Mouse (Mus musculus): ENCODE results near the gene Ccn5.

Ccn5 gene

DNA sequence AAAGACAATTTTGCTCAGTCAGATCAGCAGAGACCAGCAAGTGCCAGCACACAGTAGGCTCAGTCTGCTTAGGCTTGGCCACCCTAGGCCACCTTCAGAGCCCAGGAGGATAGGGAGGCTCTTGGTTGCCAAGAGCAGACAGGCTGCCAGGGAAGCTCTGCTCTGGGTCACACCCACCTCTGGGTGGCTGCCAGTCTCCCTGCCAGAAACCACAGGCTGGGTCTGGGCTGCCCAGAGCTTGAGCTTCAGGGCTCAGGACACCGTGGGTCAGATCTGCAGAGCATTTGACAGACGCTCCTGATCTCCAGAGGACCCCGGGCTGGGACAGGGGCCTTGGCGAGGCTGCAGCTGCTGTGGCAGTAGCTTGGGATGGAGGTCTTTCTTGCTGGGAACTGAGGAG is at the start of gene Ccn5:
Ccn5 (plus strand) TSS at position 255 of the 400 bp plus-strand sequence.
- in situ Hi-C loops (cut with MboI, MseI) = loop anchor here in 1 of 2 experiments (5.0 kb wide), 1 partner anchor 53 kb away; no protein-coding TSS in a partner anchor

DNA sequence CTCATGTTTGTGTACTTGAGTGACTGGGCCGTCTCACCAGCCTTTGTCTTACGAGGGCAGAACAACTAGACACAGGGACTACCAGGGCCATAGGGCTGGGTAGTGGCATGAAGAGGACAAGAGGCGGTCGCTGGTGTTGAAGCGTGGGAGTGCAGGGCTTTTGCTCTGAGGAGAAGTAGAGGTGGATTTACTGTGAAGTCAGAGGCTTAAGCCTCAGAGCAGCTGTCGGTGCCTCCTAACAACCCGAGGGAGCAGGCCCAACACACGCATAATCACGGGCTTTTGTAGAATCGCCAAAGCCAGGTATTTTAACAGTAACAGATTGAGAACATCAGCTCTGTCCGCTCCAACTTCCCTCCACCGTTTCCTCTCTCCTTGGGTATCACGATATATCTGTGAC is 44.0 kb upstream of the Ccn5 start:
- in situ Hi-C loops (cut with MboI, MseI) = no loop called here

DNA sequence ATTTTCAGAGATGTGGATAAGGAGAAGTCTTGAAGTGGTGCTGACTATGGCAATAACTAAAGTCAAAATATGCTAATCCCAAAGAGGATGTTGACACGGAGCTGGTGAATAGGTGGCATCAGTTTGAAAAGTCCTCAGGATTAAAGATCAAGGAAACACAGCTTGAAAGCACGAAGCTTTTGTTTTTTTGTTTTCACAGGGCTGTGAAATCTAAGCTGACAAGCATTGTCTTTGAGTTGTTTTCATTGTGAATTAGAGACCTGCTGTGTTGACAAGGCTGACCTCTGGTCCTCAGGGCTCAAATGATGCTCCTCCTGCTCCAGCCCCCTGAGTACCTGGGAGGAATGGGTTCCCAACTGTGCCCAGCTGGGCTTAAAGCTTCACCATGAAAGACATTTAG is 43.6 kb upstream of the Ccn5 start:
- in situ Hi-C loops (cut with MboI, MseI) = no loop called here

- in situ Hi-C loops (cut with MboI, MseI) = no loop called here
Observed at GRCm38 (mm10) chr2:163778896-163779295, 41.8 kb upstream of the Ccn5 start.

DNA sequence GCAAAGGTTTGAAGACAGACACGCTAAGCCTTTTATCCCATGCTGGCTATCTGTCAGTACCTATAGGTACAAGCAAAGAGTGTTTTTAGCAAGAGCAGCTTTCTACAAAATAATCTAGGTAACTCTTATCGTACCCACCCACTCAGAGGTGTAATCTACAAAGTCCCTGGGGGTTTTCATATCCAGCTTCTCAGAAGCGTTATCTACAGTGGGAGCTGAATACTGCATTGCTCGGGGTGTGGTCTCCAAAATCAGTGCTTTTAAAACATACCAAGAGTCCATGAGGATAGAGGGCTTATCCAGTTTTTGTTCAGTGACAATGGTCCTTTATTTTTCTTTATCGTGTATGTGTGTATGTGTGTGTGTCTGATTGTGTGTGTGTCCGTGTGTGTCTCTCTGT is 37.3 kb upstream of the Ccn5 start:
- in situ Hi-C loops (cut with MboI, MseI) = no loop called here

DNA sequence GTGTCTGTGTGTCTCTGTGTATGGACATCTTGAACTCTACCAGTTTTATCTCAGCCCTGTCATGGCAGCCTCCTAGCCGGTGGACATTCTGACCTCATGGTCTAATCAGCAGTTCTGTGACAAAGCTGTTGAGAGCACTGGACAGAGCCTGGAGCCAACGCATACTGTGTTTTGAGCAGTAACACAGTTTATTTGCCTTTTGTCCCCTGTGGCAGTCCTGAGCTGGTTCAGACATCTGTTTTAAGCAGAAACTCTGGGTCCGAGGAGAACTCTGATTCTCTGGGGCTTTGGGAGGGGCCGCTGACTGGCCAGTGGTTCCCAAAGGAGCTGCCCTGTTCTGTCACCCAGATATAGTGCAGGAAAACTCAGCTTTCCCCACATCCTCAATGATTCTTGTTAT is 36.8 kb upstream of the Ccn5 start:
- in situ Hi-C loops (cut with MboI, MseI) = no loop called here

DNA sequence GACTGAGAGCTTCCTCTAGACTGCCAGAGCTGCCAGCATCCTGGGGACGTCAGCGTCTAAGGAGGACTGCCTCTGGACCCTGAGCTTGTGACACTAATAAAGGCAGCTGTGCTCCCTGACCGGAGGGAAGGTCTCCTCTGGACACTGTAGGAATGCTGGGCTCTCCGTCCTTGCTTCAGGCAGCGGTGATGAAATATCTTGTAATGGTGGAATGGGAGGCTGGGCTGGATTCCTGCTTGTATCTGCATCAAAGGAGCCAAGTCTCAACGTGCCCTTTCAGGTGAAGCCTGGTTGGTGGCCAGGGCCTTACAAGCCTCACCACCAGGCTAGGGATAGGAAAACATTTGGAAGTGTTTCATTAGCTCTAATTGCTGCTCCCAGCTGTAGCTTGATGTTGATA is 33.6 kb upstream of the Ccn5 start:
- in situ Hi-C loops (cut with MboI, MseI) = no loop called here

- in situ Hi-C loops (cut with MboI, MseI) = no loop called here
Observed at GRCm38 (mm10) chr2:163787709-163788108, 33.0 kb upstream of the Ccn5 start.

GRCm38 (mm10) chr2:163788484-163788883 is 32.2 kb upstream of the Ccn5 start:
- in situ Hi-C loops (cut with MboI, MseI) = no loop called here

- in situ Hi-C loops (cut with MboI, MseI) = no loop called here
Observed at GRCm38 (mm10) chr2:163798411-163798810, 22.2 kb upstream of the Ccn5 start.

- in situ Hi-C loops (cut with MboI, MseI) = no loop called here
Observed at GRCm38 (mm10) chr2:163800832-163801231, 19.8 kb upstream of the Ccn5 start.

DNA sequence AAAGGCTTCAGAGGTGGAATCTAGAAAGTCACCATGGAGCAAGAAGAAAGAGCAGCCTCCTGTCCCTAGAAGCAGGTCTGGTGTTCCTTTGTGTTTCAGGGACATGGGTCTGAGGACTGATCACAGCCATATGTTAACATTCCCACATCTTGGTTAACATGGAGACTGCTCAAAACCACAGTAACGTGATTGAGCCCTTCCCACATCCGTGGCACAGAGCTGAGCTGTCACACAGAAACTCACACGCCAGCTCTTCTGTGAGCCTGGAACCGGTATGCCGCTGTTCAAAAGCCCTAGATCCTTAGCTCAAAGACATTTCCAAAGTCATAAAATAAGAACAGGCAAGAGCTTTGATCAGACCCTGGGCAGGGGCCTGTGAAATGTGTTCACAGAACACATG is 19.3 kb upstream of the Ccn5 start:
- in situ Hi-C loops (cut with MboI, MseI) = no loop called here

DNA sequence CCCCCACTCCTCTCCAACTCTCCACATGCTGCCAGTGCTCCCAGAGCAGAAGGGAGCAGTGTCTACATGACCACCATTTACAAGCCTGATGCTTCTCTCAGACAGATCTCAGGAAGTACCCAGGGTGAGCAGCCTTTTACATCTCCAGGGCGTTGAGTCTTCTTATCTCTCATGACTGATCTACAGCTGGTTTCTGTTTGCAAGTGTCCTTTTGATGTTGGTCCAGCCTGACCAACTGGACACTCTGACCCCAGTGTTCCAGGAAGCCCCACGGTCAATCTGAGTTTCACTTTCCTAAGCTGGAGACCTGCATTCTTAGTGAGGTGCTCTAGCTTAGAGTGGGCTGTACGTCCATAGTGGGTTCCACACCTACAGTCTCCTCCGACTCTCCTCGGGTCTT is 16.8 kb upstream of the Ccn5 start:
- in situ Hi-C loops (cut with MboI, MseI) = no loop called here

DNA sequence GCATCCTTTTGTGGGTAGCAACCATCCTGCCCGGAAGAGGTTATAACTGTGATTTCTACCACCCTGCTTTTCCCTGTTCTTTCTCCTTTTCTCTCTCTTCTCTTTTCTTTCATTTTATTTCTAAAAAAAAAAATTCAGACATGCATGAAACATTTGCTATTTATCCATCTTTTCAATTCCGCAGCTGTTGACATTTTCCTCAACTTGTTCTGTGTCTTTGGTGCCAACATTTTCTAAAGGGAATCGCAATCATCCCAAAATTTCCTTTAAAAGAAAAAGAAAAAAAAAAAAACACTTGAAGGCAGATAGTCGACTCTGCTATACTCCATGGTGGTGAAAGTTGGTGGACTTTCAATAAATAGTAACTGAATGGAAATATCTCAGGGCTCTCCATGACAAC is 11.5 kb upstream of the Ccn5 start:
- in situ Hi-C loops (cut with MboI, MseI) = no loop called here

DNA sequence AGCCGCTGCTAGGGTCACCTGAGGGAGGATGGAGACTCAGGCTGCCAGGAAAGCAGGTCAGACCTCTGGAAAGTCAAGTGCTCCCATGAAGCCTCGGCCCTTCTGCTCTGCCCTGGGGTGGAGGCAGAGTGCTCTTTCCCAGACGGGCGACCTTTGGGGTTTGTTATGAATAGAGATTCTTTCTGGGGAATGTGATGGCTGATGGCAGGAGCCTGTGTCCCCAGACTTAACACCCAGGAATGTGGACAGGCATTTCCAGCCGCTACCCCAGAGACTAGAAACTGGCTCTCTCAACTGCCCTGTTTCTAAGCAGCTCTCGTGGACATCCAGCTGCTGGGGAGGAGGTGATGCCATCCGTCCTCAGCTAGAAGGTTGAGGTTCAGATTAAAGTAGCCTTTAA is 11.0 kb upstream of the Ccn5 start:
- in situ Hi-C loops (cut with MboI, MseI) = no loop called here

DNA sequence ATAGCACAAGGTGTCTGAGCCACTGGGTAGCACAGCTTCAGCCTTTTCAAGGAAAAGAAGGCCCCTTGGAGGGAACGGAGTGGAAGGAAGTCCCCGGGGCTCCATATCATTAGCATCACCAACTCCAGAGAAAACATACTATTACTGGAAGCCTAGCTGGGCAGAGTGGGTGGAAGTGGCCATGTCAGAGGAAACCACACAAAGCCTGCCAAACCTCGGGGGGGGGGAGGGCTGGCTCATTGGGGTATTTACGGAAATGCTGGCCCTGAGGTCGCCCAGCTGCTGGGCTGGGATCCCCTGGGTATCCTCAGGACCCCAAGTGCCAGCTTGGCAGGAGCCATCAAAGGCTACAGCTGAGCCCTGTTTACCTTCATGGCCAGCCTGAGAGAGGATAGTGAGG is 7.6 kb upstream of the Ccn5 start:
- in situ Hi-C loops (cut with MboI, MseI) = no loop called here

- in situ Hi-C loops (cut with MboI, MseI) = no loop called here
Observed at GRCm38 (mm10) chr2:163814739-163815465, 5.8 kb upstream of the Ccn5 start.

DNA sequence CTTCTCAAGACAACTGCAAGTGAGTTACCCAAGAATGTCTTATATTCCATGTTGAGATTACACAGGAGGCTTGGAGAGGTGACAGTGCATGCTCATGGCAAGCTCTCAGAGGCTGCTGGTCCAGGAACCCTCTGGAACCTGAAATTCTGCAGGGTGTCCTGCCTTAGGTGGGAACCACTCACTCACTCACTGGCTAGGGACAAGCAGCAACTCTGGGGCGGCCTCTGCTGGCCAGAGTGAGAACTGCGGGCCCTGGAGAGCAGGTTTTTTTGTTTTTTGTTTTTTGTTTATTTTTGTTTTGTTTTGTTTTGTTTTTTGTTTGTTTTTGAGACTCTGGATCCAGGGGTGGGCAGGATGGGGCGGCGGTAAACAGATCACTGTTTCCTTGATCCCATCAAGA is 2.6 kb downstream of the Ccn5 start:
- in situ Hi-C loops (cut with MboI, MseI) = loop anchor here in 1 of 2 experiments (5.0 kb wide), 1 partner anchor 56 kb away; no protein-coding TSS in a partner anchor

DNA sequence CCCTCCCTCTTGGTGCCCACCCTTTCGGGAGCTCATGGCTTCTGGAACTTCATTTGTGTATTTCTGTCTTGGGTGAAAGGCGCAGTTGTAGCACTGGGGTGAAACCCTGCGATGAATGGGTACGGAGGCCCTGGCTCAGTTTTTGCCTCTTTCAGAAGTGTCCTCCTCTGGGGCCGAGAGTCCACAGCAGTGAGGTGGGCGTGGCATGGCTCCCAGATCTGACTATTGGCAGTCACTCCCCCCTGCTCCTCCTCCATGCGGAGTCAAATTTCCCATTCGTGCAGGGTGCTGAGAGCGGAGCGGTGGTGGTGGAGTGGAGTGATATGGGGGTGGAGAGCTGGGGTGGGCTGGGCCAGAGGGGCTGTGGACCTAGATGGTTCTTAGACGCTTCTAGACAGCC is 3.1 kb downstream of the Ccn5 start:
- in situ Hi-C loops (cut with MboI, MseI) = loop anchor here in 1 of 2 experiments (5.0 kb wide), 1 partner anchor 56 kb away; no protein-coding TSS in a partner anchor

DNA sequence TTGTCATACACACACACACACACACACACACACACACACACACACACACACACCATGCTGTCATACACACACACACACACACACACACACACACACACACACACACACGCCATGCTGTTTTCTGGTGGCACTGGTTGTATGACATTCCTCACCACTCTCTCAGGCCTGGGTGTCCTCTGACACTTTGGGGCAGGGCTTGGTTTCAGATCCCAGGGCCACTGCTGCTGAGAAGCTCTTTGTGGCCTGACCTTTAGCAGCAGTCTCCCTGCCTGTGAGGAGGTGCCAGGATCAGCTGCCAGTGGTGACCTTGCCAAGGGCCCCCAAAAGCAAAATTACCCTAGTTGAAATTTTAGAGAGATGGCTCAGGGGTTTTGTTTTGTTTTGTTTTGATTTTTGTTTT is 5.2 kb downstream of the Ccn5 start:
- in situ Hi-C loops (cut with MboI, MseI) = no loop called here

DNA sequence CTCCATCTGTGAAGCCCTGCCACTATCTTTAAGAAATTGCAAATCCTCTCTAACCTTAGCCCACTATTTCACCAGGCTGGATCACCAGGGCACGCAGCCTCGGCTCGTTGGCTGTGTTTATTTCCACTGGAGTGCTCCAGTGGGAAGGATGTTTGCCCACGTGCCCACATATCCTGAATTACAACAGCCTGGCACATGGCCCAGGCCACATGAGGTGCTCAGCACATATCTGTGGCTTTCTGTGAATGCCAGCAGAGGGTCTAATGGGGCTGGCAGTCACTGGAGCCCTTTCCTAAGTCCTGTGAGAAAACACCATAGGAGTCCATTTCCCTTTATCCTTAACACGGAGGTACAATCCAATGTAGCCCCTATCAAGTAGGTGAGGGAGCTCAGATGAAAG is 5.8 kb downstream of the Ccn5 start:
- in situ Hi-C loops (cut with MboI, MseI) = no loop called here

DNA sequence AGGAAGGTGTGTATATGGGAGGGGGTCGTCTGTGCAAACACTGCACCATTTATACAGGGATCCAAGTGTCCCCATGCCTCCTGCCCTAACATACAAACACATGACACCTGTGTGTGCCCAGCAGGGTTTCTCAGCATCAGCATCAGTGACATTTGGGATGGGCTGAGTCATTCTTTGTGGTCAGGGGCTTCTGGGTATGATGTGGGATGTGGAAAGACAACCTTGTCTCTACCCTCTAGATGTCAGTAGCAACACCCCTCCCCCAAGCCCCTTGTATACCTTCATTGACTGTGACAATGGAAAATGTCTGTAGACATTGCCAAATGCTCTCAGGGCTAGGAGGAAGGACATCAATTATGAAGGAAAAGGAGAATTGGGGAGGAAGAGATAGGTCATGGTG is 10.5 kb downstream of the Ccn5 start:
- in situ Hi-C loops (cut with MboI, MseI) = no loop called here

DNA sequence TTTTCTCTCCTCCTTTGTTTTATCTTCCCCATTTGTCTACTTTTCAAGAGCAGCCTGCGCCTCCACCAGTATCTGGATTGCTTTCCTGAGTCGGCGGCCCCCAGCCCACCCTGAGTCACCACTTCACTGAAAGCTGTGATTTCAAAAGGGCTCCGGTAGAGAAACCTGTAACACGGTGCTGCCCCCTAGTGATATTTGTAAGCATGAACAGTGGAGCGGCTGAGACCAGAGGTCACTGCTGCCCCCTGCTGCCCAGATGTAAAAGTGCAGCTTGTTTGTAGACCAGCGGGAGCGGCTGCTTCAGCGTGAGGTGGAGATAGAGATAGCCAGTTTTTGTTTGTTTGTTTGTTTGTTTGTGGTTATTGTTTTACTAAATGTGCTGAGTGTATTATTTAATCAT is 17.4 kb downstream of the Ccn5 start:
- in situ Hi-C loops (cut with MboI, MseI) = no loop called here

- in situ Hi-C loops (cut with MboI, MseI) = no loop called here
Observed at GRCm38 (mm10) chr2:163839519-163839918, 18.9 kb downstream of the Ccn5 start.

Data from T-helper 17 cell (primary cell).